Mouse (Mus musculus) lung, adult 2 months (tissue): ENCODE results near the gene Gpx3. TPM values are rescaled to one million over a fixed set of nuclear protein-coding genes. Genes with fewer than 3 reads are reported as not detected.
"Not testable (repeated sequence)": the region's sequence is repeated elsewhere in the genome, so short reads cannot be mapped to it uniquely, and the experiment has no call there.

Experiments used
- DNase-seq: peaks from one replicate; pipeline ENCODE4 v3.0.0; 2022
- H3K4me1 ChIP-seq: fragments of 200-500 bp; 2 replicates; pipeline ENCODE4 v1.6.1; 2011; ENCODE audit warnings: low read length; ENCODE audit not compliant: control insufficient read depth, insufficient read depth
- H3K4me3 ChIP-seq: fragments of 200-500 bp; replicated peaks from 2 replicates; pipeline ENCODE3; 2011; ENCODE audit warnings: low read depth, mild to moderate bottlenecking, control low read depth, low read length; ENCODE audit errors: extremely low read depth
- CTCF ChIP-seq: fragments of 200-500 bp; IDR thresholded peaks from 2 replicates; pipeline ENCODE4 v1.5.1; 2011; ENCODE audit warnings: mild to moderate bottlenecking, low read length, control low read depth; ENCODE audit not compliant: insufficient read depth
- POLR2A ChIP-seq: fragments of 200-500 bp; IDR thresholded peaks from 2 replicates; pipeline ENCODE4 v1.6.1; 2011; ENCODE audit warnings: low read depth, mild to moderate bottlenecking, control low read depth, low read length, borderline replicate concordance; ENCODE audit errors: extremely low read depth
- WGBS: fragments of 180-500 bp; shearing (Covaris S2); methylation state at CpG from one replicate; pipeline ENCODE4 v1.1.7; 2018; 5-methylcytosine and 5-hydroxymethylcytosine counted together
- polyA plus RNA-seq: library from polyadenylated mRNA; depleted of rRNA; stranded (reverse); fragments of >200 nt; gene quantifications from 2 replicates; pipeline ENCODE4 v1.2.3, GENCODE M21; 2012

The Gpx3 gene
- polyA plus RNA-seq, 1 experiment = 693 TPM

- 52% methylated on average over 10 of the region's 10 CpGs for WGBS
- Histone ChIP-seq H3K4me3 (no peak overlapping the region), H3K4me1 (peaks cover 10% of the 10 kb centered on the region)
- TF ChIP-seq POLR2A (no peak), CTCF (no peak)
- no peak for DNase-seq
These were observed 22.3 kb upstream of the Gpx3 start for GRCm38 (mm10) chr11:54879922-54880321.

DNA sequence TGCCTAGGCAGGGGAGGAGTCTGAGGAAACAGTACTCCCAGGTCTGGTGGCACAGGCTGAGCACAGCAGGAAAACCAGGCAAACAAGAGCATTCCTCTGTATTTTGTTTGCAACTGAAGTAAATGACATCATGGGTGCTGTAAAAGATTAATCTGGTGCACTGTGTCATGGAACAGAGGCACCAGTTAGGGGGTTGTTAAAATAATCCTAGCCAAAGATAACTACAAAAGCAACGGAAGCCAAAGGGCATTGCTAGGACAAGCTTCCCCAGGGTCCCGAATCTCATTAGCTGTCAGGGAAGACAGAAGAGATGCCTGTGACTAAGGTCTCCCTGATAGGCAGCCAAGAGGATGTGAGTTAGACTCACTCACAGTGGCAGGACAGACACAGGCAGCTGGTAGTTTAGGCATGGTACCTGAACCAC is 21.2 kb upstream of the Gpx3 start:
- no peak for DNase-seq
- 22% methylated on average over 2 of the region's 2 CpGs for WGBS
- no peak for TF ChIP-seq POLR2A
- no peak for TF ChIP-seq CTCF
- peaks cover 14% of the 10 kb centered on the region for H3K4me1 ChIP-seq
- H3K4me3 ChIP-seq = no peak overlapping the region

- no peak overlapping the region for H3K4me3 ChIP-seq
- TF ChIP-seq CTCF (peak; percentile 24; the same call in 1 of the 2 replicates), POLR2A (no peak)
- 46% methylated on average over 8 of the region's 8 CpGs for WGBS
- peaks cover 14% of the 10 kb centered on the region for H3K4me1 ChIP-seq
- no peak for DNase-seq
These were observed 19.6 kb upstream of the Gpx3 start for GRCm38 (mm10) chr11:54882671-54883070.

- no peak for DNase-seq
- Histone ChIP-seq H3K4me3 (no peak overlapping the region), H3K4me1 (peaks cover 14% of the 10 kb centered on the region)
- 61% methylated on average over 5 of the region's 5 CpGs for WGBS
- TF ChIP-seq CTCF = no peak
- TF ChIP-seq POLR2A = no peak
These were observed 17.9 kb upstream of the Gpx3 start for GRCm38 (mm10) chr11:54884197-54884828.

DNA sequence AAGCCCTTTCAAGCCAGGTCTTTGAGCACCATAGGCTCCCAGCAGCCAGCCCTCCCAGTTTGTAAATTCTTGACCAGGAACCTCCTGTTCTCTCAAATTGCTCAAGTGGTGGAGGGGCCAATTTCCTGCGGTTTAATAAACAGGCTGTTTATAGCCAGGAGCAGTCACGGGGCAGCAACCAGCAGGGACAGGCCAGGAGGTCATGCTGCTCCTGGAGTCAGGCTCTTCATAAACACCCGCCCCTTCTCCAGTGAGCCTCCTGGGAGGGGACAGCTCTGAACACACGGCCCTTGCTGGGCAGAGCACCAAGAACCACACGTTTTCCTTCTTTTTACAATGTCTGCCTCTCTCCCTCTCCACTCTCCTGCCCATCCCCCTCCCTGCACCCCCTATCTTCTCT is 17.3 kb upstream of the Gpx3 start:
- TF ChIP-seq POLR2A (peak; percentile 36; the same call in 1 of the 2 replicates), CTCF (no peak)

DNA sequence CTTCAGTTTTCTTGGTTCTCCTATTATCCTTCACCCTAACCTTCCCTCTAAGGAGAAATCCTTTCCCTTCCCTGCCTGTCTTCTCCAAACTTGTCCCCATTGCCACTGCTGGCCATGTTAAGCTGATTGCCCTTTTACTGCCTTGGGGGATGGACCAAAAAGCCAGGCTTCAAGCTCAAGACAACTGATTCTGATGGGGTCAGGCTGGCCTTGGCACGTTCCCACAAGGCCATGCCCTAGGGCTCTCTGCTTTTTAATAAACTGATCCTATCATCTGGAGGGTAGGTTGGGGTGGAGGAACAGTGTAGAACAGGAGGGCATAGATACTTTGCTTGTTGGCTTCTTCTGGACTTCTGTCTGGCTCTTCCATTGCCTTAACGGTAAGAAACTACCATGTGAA is 16.8 kb upstream of the Gpx3 start:
- peaks cover 14% of the 10 kb centered on the region for H3K4me1 ChIP-seq
- WGBS = 64% methylated on average over 2 of the region's 2 CpGs
- no peak overlapping the region for H3K4me3 ChIP-seq
- TF ChIP-seq CTCF (no peak), POLR2A (no peak)
- no peak for DNase-seq

More for the DNA sequence above, 17.3 kb upstream of the Gpx3 start:
- peak; percentile 51 for DNase-seq
- Histone ChIP-seq H3K4me3 (no peak overlapping the region), H3K4me1 (peaks cover 14% of the 10 kb centered on the region)
- WGBS = 7% methylated on average over 5 of the region's 5 CpGs

DNA sequence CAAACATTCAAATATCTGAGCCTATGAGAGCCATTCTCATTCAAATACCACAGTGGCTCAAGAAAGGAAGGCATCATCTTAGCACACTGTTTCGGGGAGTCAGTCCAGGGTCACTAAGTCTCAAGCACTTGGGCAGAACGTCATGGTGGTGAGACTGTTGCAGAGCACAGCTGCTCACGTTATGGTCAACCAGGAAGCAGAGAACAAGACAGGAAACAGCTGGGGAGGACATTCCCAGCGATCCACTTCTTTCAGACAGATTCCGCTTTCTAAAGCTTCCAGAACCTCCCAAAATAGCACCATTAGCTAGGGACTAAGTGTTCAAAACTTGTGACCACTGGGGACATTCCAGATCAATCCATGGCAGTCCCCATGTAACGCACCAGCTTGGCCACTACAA is 14.3 kb upstream of the Gpx3 start:
- no peak overlapping the region for H3K4me3 ChIP-seq
- WGBS = 46% methylated on average over 6 of the region's 6 CpGs
- no peak for DNase-seq
- no peak for TF ChIP-seq POLR2A
- TF ChIP-seq CTCF = no peak
- peaks cover 9% of the 10 kb centered on the region for H3K4me1 ChIP-seq

DNA sequence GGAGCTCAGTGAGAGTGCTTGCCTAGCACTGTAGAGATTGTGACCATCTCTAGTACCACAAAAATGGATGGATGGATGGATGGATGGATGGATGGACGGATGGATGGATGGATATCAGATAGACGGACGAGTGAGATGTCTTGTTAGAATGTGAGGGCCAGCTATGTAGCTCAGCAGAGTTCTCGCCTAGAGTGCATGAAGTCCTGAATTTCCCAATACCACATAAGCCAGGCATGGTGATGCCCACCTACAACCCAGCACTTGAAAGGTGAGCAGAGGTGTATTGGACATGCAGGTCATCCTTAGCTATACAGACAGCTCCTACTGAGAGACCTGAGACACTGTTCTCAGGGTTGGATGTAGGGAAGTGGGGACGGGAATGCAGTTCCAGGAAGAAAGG is 10.9 kb upstream of the Gpx3 start:
- TF ChIP-seq CTCF (no peak), POLR2A (no peak)
- Histone ChIP-seq H3K4me1 (no peaks in the 10 kb centered on the region), H3K4me3 (no peak overlapping the region)
- DNase-seq = no peak
- 91% methylated on average over 5 of the region's 5 CpGs for WGBS

GRCm38 (mm10) chr11:54892091-54892490 is 10.2 kb upstream of the Gpx3 start:
- no peak for DNase-seq
- TF ChIP-seq CTCF (no peak), POLR2A (no peak)

DNA sequence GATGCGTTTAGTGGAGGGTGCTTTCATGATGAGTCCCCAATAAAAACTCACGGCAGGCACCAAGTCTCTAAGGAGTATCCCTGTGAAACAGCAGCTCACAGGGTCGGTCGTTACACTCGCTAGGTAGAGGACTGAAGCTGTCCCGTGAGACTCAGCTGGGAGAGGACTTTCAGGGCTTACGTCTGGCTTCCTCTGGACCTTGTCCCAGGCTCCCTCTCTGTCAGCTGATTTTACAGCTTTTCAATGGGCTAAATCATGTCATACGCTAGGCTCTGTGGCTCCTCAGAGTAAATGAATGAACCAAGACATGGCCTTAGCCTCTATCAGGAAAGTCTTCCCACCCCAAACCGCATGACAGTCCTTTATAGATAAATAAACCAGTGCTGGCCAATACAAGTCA is 7.7 kb upstream of the Gpx3 start:
- no peak for DNase-seq
- 77% methylated on average over 9 of the region's 9 CpGs for WGBS
- H3K4me1 ChIP-seq = no peaks in the 10 kb centered on the region

More at GRCm38 (mm10) chr11:54892091-54892490, 10.2 kb upstream of the Gpx3 start:
- 61% methylated on average over 7 of the region's 7 CpGs for WGBS
- Histone ChIP-seq H3K4me1 (no peaks in the 10 kb centered on the region), H3K4me3 (no peak overlapping the region)

GRCm38 (mm10) chr11:54896646-54897045 is 5.6 kb upstream of the Gpx3 start:
- 74% methylated on average over 3 of the region's 3 CpGs for WGBS
- DNase-seq, H3K4me3 ChIP-seq, H3K4me1 ChIP-seq: not testable (repeated sequence)

More for the DNA sequence above, 7.7 kb upstream of the Gpx3 start:
- TF ChIP-seq CTCF = no peak
- no peak for TF ChIP-seq POLR2A
- no peak overlapping the region for H3K4me3 ChIP-seq
